Mouse (Mus musculus) monocyte, adult 5-6 weeks (primary cell): ENCODE measurements around the gene Mctp2. TPM values are rescaled to one million over a fixed set of nuclear protein-coding genes. Genes with fewer than 3 reads are reported as not detected.

Source experiments
- ATAC-seq: fragments of 153-309, 156-312 bp; replicated peaks from 2 replicates; pipeline ENCODE4 v1.8.0; 2017; ENCODE audit warnings: mild to moderate bottlenecking; ENCODE audit not compliant: low TSS enrichment, insufficient number of reproducible peaks, severe bottlenecking, poor library complexity, low FRiP score
- total RNA-seq: library from RNA; stranded (forward); fragments of 200-1000, 200-491, 200-594 nt; gene quantifications from 3 replicates; pipeline ENCODE4 v1.2.3, GENCODE M21; 2017

Gene Mctp2
- 18.9 to 54.3 TPM (median 21.2 TPM) in 3 replicates for total RNA-seq

GRCm38 (mm10) chr7:72306382-72306841, at the start of gene Mctp2:
Gene Mctp2 (minus strand): TSS chr7:72306608.
- ATAC-seq, result peak; percentile 57

DNA sequence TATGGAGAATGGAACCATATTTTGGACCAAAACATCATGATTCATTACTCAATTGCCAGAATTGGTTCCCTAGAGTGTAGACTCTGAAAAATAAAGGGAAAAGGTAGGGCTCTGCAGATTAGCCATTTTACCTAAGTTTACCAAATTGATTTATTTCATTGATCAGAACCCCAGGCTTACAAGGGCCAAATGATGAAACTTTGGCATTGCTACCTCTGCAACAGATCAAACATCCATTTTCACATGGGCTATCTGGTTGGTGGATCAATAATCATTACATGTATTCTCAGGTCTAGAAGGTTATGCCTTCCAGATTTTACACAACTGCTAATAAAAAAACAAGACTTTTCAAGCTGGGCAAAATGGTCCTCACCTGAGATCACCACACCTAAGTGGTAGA, 39.5 kb upstream of the Mctp2 start:
- ATAC-seq, result no peak

- ATAC-seq, result no peak
These were observed 37.3 kb upstream of the Mctp2 start for GRCm38 (mm10) chr7:72343751-72344150.

DNA sequence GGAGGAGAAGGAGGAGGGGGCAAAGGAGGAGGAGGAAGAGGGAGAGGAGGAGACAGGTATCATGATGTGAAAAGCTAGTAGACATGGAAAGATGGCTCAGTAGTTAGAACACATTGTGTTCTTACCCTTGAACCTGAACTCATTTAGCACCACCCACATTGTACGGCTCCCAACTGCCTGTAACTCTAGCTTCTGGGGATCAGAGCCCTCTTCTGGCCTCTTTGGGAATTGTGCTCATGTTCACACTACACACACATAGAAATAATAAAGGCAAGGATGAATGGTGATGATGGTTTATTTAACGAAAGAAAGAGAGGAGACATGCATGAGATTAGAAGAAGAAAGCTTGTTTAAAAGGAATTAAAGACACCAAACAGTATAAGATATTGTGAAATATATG, 36.4 kb upstream of the Mctp2 start:
- ATAC-seq, result 0 out of 2 replicates have a peak, but pooled peaks have one; percentile 47

- no peak for ATAC-seq
These were observed 19.6 kb upstream of the Mctp2 start for GRCm38 (mm10) chr7:72325961-72326360.

- ATAC-seq, result no peak
These were observed 14.5 kb upstream of the Mctp2 start for GRCm38 (mm10) chr7:72320906-72321305.

DNA sequence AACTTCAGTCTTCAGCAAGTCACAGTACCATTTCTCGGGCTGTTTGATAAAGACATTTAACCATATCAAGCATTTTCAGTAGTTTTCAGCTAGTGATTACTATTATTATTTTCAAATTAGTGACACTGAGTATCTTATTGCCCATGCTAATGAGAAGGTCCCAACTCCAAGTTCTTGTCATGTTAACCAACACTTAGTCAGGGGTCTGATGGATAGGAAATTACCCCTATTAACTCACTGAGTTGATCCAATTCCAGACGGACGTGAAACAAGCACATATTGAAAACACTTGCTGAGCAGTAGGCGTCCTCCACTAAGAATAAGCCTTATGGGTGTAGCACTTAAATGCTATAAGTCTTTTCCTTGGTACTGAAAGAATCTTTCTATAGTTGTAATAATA, 14.0 kb upstream of the Mctp2 start:
- no peak for ATAC-seq

GRCm38 (mm10) chr7:72314395-72315060, 8.1 kb upstream of the Mctp2 start:
- ATAC-seq, result peak; percentile 50; the same call in 1 of the 2 replicates

- ATAC-seq, result no peak
These were observed 7.5 kb upstream of the Mctp2 start for GRCm38 (mm10) chr7:72313908-72314307.

- no peak for ATAC-seq
These were observed 5.2 kb upstream of the Mctp2 start for GRCm38 (mm10) chr7:72311582-72311981.

DNA sequence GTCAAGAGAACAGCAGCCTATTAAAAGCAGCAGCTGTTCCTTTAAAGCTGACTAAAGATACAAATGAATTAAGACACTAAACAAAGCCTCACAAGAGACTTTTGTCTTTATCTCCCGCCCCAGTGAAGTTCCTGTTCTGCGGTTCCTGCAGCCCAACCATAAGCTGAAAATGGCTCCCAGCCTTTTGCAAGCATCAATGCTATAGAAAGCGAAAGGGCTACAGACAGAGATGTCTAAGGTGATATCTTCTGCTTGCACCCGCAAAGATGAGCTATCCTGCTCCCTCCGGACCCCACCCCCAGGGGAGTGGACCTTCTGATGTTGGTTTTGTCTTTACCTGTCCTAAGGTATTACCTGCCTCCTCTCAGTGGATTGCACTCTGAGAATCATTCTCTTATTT, 1.7 kb upstream of the Mctp2 start:
- peak; percentile 58; the same call in 1 of the 2 replicates for ATAC-seq

GRCm38 (mm10) chr7:72306847-72307246, 439 bp upstream of the Mctp2 start:
- no peak for ATAC-seq

GRCm38 (mm10) chr7:72305971-72306370, 437 bp downstream of the Mctp2 start:
- ATAC-seq, result no peak

DNA sequence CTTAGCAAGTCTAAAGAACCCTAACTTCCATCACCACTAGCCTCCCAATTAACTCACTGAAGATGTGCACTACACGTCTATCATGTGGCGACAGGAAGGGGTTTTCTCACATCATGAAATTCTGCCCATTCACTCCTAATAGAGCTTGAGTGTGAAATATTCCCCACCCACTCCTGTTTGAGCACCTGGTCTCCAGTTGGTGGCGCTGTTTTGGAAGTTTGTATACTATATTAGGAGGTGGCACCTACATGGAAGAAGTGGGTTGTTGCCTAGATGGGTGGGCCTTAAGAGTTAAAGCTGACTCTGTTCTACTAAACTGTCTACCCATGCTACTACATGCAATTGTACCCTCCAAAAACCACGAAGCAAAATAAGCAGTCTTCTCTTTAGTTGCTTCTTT, 4.7 kb downstream of the Mctp2 start:
- ATAC-seq, result no peak

DNA sequence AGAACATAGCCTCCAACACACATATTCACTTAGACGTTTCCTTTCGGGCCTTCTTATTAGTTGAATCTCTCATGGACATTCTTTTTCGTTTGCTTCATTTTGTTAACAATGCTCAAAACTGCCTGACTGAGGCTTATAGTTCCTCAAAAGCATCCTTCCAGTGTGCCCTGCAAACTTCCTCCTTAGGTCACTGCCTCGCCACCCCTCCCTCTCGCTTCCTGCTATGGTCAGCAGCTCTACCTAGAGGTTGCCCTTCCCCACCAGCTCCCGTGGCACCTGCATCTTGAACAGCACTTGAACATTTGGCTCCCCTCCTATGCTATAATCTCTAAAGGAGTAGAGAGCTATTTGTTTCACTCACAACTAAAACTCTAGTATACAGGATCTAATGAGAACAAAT, 6.7 kb downstream of the Mctp2 start:
- ATAC-seq, result peak; percentile 76; the same call in 1 of the 2 replicates

DNA sequence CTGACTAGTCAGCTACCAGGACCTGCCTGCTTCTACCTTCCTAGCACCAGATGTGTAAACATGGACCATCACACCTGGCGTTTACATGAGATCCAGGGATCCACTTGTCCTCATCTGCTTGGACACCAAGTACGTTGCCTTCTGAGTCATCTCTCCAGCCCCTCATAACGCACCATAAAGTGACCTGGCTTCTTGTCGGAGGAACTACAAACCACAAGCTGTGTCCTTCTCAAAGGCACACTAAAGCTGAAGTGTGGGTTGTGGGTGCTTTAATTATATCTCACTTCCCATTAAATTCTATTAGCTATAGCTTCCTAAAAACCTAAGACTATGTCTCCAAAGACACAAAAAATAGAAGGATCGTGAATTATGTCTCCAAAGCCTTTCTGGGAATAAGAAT, 9.4 kb downstream of the Mctp2 start:
- 0 out of 2 replicates have a peak, but pooled peaks have one; percentile 22 for ATAC-seq

GRCm38 (mm10) chr7:72296171-72296570, 10.2 kb downstream of the Mctp2 start:
- ATAC-seq, result no peak

DNA sequence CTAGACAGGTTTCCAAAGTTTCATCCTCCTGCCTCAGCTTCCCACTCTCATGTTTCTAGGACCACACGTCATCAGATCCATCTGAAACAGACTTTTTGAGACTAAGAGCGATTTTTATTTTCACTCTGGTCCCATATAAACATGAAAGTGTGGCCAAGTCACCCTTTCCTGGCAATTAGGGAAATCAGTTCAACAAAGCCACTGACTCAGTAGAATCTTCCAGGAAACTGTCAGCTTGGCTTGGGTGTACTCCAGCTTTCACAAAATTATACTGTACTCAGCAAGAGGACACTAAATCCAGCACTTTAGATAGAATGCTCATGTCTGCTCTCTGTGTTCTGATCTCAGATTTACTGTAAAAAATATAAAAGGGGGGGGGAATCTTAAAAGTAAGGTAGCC, 11.5 kb downstream of the Mctp2 start:
- no peak for ATAC-seq

GRCm38 (mm10) chr7:72293784-72294538, 12.4 kb downstream of the Mctp2 start:
- no peak for ATAC-seq
